Comparison of ENCODE assay signal across 12 mouse cellular contexts in genomic region chr11:51875086-51875485, GRCm38 (mm10). TPM values are rescaled to one million over a fixed set of nuclear protein-coding genes. Genes with fewer than 3 reads are reported as not detected.
A peak's percentile ranks its signal among the peaks of the same experiment; 100 is the strongest.
DNase-seq lines count a peak whose midpoint lies in the region; ATAC-seq and TF ChIP-seq lines count a peak whose summit lies in the region.
"Had no signal": no experiment of that assay in that cellular context is flagged by ENCODE, and none has a peak within 500 bp of the region (broad histone marks: within the 10 kb centered on the region; RNA-seq: fewer than 3 reads in every experiment).

No protein-coding gene starts in this region.

- no peaks in the 10 kb centered on the region for H3K36me3 ChIP-seq in forebrain, embryonic 14.5 days (ENCODE audit: control insufficient read depth, insufficient read depth, low read length)
- H3K36me3 ChIP-seq: forebrain, embryonic 15.5 days; limb, embryonic 12.5 days; midbrain, embryonic 13.5 days had no signal

- peak overlapping the region; percentile 84 for H3K27ac ChIP-seq in gastrocnemius, adult 2 months
- no peak overlapping the region for H3K27ac ChIP-seq in forebrain, embryonic 14.5 days (ENCODE audit: low read depth, low read length)
- H3K27ac ChIP-seq: forebrain, embryonic 15.5 days; limb, embryonic 12.5 days; midbrain, embryonic 13.5 days had no signal

- peak; percentile 64 for DNase-seq in gastrocnemius, adult 2 months
- DNase-seq in gastrocnemius, postnatal 14 days = no peak
- peak; percentile 87 for DNase-seq in 3134 (ENCODE audit: extremely low read depth, insufficient read length, low spot score)
- peak; percentile 96 for DNase-seq in Muller cell, postnatal 12 days (ENCODE audit: inconsistent ontology term)
- peak; percentile 64 for DNase-seq in lung, postnatal 10 days
- DNase-seq in forebrain, embryonic 14.5 days (ENCODE audit: low spot score) = no peak
- no peak for DNase-seq in right cerebral cortex, postnatal 10 days (ENCODE audit: low spot score in 2 of 2)
- no peak for DNase-seq in natural killer cell, adult 2 months (ENCODE audit: low spot score in 2 of 2)
- DNase-seq: cerebellum, postnatal 36 days had no signal

- H3K9me3 ChIP-seq in forebrain, embryonic 14.5 days (replicated peaks; ENCODE audit: control insufficient read depth, low read length) = no peaks in the 10 kb centered on the region
- H3K9me3 ChIP-seq: forebrain, embryonic 15.5 days; midbrain, embryonic 13.5 days had no signal

- no peak for ATAC-seq in forebrain, embryonic 14.5 days
- ATAC-seq: forebrain, embryonic 15.5 days; midbrain, embryonic 13.5 days had no signal

- no peak for TF ChIP-seq CTCF in gastrocnemius, adult 2 months (IDR thresholded peaks at IDR 0.05)

- no peak overlapping the region for H3K9ac ChIP-seq in forebrain, embryonic 14.5 days (ENCODE audit: low read length)
- H3K9ac ChIP-seq: forebrain, embryonic 15.5 days; limb, embryonic 12.5 days; midbrain, embryonic 13.5 days had no signal

- WGBS in forebrain, embryonic 14.5 days = 84% methylated on average over 1 of the region's 1 CpGs

- no peak overlapping the region for H3K4me2 ChIP-seq in forebrain, embryonic 14.5 days (ENCODE audit: low read length)
- H3K4me2 ChIP-seq: forebrain, embryonic 15.5 days; limb, embryonic 12.5 days; midbrain, embryonic 13.5 days had no signal

- intact Hi-C loops in gastrocnemius, adult 2 months (cut with DNase I) = loop anchor here (5.0 kb wide), 1 partner anchor 42 kb away; no protein-coding TSS in a partner anchor
- intact Hi-C loops in gastrocnemius, postnatal 14 days (cut with DNase I; ENCODE audit: low total_unique reads) = no loop called here

- H3K4me1 ChIP-seq in forebrain, embryonic 14.5 days (ENCODE audit: control insufficient read depth, insufficient read depth, low read length) = no peaks in the 10 kb centered on the region
- H3K4me1 ChIP-seq: forebrain, embryonic 15.5 days; limb, embryonic 12.5 days; midbrain, embryonic 13.5 days had no signal

- no peak overlapping the region for H3K4me3 ChIP-seq in gastrocnemius, adult 2 months
- H3K4me3 ChIP-seq in forebrain, embryonic 14.5 days (ENCODE audit: low read depth, low read length) = no peak overlapping the region
- H3K4me3 ChIP-seq: forebrain, embryonic 15.5 days; limb, embryonic 12.5 days; midbrain, embryonic 13.5 days had no signal

- H3K27me3 ChIP-seq in forebrain, embryonic 14.5 days (replicated peaks; ENCODE audit: control insufficient read depth, insufficient read depth, low read length) = no peaks in the 10 kb centered on the region
- H3K27me3 ChIP-seq: forebrain, embryonic 15.5 days; limb, embryonic 12.5 days; midbrain, embryonic 13.5 days had no signal

RNA-seq across cellular contexts. Expression of gene Jade2, which starts 17.6 kb away (rescaled TPM):
- 1 to 10 TPM; 7.8 to 7.9 TPM for total RNA-seq in gastrocnemius, adult 2 months (2021)
- total RNA-seq in gastrocnemius, postnatal 14 days (2021) = 1 to 10 TPM; 2.0 to 5.0 TPM
- polyA plus RNA-seq in forebrain, embryonic 14.5 days (2014; fragmentation: Nextera tagmentation; extraction: Ambion mirVana) = 0.20 and 0.23 TPM in 2 replicates

Comparison
In these comparisons a context has a peak if more than half of its experiments do, and no peak if none do; other contexts are left out.
1. DNase-seq: peak in gastrocnemius, adult 2 months (single experiment), 3134 (single experiment), Muller cell, postnatal 12 days (single experiment) and lung, postnatal 10 days (single experiment); none in gastrocnemius, postnatal 14 days (single experiment), forebrain, embryonic 14.5 days (single experiment), right cerebral cortex, postnatal 10 days (0 of 2) and natural killer cell, adult 2 months (0 of 2).